Mouse (Mus musculus): ENCODE measurements at regions not wholly inside any gene's neighbourhood (a gene's known extent, or its start where the extent isn't known, plus 50 kb on each side); places are given as distances from the start of the nearest gene placed in this dataset.

DNA sequence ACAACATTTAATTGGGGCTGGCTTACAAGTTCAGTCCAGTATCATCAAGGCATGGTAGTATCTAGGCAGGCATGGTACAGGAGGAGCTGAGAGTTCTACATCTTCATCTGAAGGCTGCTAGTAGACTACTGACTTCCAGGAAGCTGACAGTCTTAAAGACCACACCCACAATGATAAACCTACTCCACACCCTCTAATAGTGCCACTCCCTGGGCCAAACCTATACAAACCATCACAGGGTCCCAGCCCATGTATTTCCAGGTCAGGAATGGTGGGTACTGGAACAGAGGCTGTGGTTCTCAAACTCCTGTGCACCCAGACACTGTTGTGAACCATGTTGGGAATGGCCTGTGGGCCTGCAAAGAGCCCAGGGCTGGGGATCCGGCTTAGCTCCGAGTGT is 55.2 kb upstream of the Eif4g2 start:
- 93% methylated on average over 2 of the region's 2 CpGs for WGBS
- Histone ChIP-seq H3K4me1 (no peaks in the 10 kb centered on the region), H3K9ac (replicated peaks) (no peak overlapping the region), H3K27me3 (no peaks in the 10 kb centered on the region), H3K27ac (replicated peaks) (no peak overlapping the region), H3K4me3 (no peak overlapping the region), H3K9me3 (no peaks in the 10 kb centered on the region), H3K4me2 (replicated peaks) (no peak overlapping the region), H3K36me3 (no peaks in the 10 kb centered on the region)
- no peak for ATAC-seq (replicated peaks)

GRCm38 (mm10) chr7:111136066-111136639 is 53.3 kb upstream of the Eif4g2 start:
- no peaks in the 10 kb centered on the region for H3K9me3 ChIP-seq
- H3K9ac ChIP-seq (replicated peaks): no peak overlapping the region
- H3K4me1 ChIP-seq: no peaks in the 10 kb centered on the region
- no peaks in the 10 kb centered on the region for H3K27me3 ChIP-seq
- no peak for ATAC-seq (replicated peaks)
- no peak overlapping the region for H3K4me2 ChIP-seq (replicated peaks)
- WGBS: 84% methylated on average over 6 of the region's 6 CpGs
- no peak overlapping the region for H3K27ac ChIP-seq (replicated peaks)
- no peak overlapping the region for H3K4me3 ChIP-seq
- H3K36me3 ChIP-seq: no peaks in the 10 kb centered on the region

DNA sequence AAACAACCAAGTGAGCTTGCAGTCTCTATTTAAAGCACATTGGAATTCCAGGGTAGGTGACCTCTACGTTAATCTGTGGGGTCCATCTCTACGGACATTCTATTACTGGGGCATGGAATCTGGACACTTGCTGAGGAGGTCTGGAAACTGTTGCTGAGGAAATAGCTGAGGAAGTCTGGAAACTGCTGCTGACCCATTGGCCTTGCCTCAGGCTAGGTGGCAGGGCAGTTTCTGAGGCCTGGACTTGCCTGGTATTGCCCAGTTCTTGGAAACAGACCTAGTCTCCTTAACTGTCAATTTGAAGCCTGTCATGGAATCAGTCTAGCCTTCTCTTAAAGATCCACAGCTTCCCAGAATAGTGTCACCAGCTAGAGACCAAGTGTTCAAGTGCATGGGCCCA is 51.7 kb upstream of the Eif4g2 start:
- Histone ChIP-seq H3K4me1 (no peaks in the 10 kb centered on the region), H3K4me2 (replicated peaks) (no peak overlapping the region), H3K9me3 (no peaks in the 10 kb centered on the region), H3K4me3 (no peak overlapping the region), H3K36me3 (no peaks in the 10 kb centered on the region), H3K27ac (replicated peaks) (no peak overlapping the region), H3K9ac (replicated peaks) (no peak overlapping the region), H3K27me3 (no peaks in the 10 kb centered on the region)
- no peak for ATAC-seq (replicated peaks)
- WGBS: 89% methylated on average over 2 of the region's 2 CpGs

Measured in forebrain, embryonic 15.5 days (tissue).